Mouse (Mus musculus): ENCODE data around the gene Gng5. TPM values are rescaled to one million over a fixed set of nuclear protein-coding genes. Genes with fewer than 3 reads are reported as not detected.

Gng5 gene
- polyA plus RNA-seq, 1 experiment from 2014 or later = 609 TPM

- H3K9me3 ChIP-seq = no peaks in the 10 kb centered on the region
- H3K9ac ChIP-seq (replicated peaks) = no peak overlapping the region
- H3K27me3 ChIP-seq = no peaks in the 10 kb centered on the region
- no peak for ATAC-seq
- no peak overlapping the region for H3K27ac ChIP-seq
- no peaks in the 10 kb centered on the region for H3K36me3 ChIP-seq
- no peaks in the 10 kb centered on the region for H3K4me1 ChIP-seq (replicated peaks)
- 89% methylated on average over 7 of the region's 7 CpGs for WGBS
- no peak overlapping the region for H3K4me2 ChIP-seq (replicated peaks)
- H3K4me3 ChIP-seq (replicated peaks) = no peak overlapping the region
These were observed 55.2 kb downstream of the Gng5 start for GRCm38 (mm10) chr3:146554816-146555215.

Other genes starting within 250 kb of the Gng5 start
- gene Ssx2ip, start 95.2 kb upstream of the Gng5 start, polyA plus RNA-seq (2015; fragmentation: Nextera tagmentation; extraction: Ambion mirVana) = 15.5 and 16.4 TPM in 2 replicates
- gene Ctbs, start 50.0 kb upstream of the Gng5 start, polyA plus RNA-seq (2015; fragmentation: Nextera tagmentation; extraction: Ambion mirVana) = 4.2 and 4.6 TPM in 2 replicates
- gene Spata1, start 54 bp upstream of the Gng5 start, polyA plus RNA-seq (2015; fragmentation: Nextera tagmentation; extraction: Ambion mirVana) = 5.5 and 5.8 TPM in 2 replicates
- gene Rpf1, start 21.6 kb downstream of the Gng5 start, polyA plus RNA-seq (2015; fragmentation: Nextera tagmentation; extraction: Ambion mirVana) = 52.4 and 55.6 TPM in 2 replicates
- not detected in 2 replicates for gene Uox, start 70.6 kb downstream of the Gng5 start, polyA plus RNA-seq (2015; fragmentation: Nextera tagmentation; extraction: Ambion mirVana)
- gene Dnase2b, start 115.8 kb downstream of the Gng5 start, polyA plus RNA-seq (2015; fragmentation: Nextera tagmentation; extraction: Ambion mirVana) = not detected in 2 replicates
- not detected in 2 replicates for gene 4930503B20Rik, start 151.5 kb downstream of the Gng5 start, polyA plus RNA-seq (2015; fragmentation: Nextera tagmentation; extraction: Ambion mirVana)
- 0.52 and 0.63 TPM in 2 replicates for gene Samd13, start 185.8 kb downstream of the Gng5 start, polyA plus RNA-seq (2015; fragmentation: Nextera tagmentation; extraction: Ambion mirVana)

Data from midbrain, embryonic 13.5 days (tissue).